Mouse (Mus musculus) spleen, embryonic (tissue): ENCODE results near the gene Meis3.

Source experiments
- CTCF ChIA-PET: fragments of 350-600 bp; sonication (Branson Sonifier 250); formaldehyde crosslinking; loops from one replicate; lab custom pipeline; 2022; lab: Charles Lee

The Meis3 gene

DNA sequence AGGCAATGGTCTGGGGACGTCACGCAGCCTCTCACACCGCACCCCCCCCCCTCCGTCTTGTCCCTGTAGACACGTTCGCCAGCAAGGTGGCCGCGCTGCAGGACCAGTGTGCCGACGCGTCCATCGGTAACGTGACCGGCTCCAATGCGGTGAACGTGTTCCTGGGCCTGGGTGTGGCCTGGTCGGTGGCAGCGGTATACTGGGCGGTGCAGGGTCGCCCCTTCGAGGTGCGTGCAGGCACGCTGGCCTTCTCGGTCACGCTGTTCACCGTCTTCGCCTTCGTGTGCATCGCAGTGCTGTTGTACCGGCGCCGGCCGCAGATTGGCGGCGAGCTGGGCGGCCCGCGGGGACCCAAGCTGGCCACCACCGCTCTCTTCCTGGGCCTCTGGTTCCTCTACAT, 16.2 kb upstream of the Meis3 start:
- CTCF ChIA-PET = no interaction called here

DNA sequence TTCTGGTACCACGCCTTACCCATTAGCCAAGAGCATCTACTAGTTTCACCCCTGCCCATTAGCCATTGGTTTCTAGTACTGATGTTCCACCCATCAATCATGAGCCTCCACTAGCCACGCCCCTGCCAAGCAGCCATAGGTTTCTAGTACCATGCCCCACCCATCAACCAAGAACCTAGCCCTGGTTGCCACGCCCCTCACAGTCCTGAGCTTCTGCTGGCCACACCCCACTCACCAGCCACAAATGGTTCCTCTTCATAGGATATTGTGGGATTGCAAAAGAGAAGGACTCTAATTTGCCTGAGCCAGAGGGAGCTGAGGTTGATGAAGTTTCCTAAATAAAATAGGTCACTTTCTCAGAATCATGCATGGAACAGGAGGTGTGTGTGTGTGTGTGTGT, 14.2 kb upstream of the Meis3 start:
- CTCF ChIA-PET = no interaction called here

DNA sequence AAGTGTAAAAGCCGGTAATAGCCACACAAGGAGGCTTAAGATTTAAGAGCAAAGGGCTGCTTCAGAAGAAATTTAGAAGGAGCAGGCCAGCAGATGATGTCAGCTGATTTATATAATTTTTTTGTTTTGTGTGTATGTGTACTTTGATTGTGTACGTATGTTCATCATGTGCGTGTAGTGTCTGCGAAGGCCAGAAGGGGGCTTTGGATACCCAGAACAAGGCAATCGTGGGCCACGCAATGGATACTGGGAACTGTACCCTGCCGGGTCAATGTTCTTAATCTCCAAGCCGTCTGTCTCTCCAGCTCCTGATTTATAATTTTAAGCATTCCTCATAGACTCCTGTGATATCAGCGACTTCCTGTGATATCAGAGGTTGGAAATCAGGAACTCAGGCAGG, 13.6 kb upstream of the Meis3 start:
- CTCF ChIA-PET = interaction anchor here (0.6 kb wide), 1 partner anchor 288 kb away, joined by 7 read pairs; no protein-coding TSS in a partner anchor

DNA sequence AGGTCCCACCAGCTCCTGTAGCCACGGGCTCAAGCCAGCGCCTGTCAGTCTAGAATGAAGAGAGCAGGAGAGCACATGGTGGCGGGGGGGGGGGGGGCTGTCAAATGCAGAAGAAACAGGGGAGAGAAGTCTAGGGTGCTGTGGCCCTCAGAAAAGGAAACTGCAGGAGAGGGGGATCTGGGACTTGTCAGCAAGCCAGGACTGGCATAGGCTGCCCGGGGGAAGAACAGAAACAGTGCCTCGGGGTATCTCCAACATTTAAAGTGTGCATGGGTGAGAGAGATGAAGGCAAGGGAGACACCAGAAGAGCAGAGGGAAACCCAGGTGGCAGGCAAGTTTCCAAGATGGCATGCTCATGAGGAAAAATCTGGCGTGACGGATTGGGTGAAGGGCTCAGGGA, 12.9 kb upstream of the Meis3 start:
- CTCF ChIA-PET = interaction anchor here (0.6 kb wide), 1 partner anchor 287 kb away, joined by 7 read pairs; no protein-coding TSS in a partner anchor

DNA sequence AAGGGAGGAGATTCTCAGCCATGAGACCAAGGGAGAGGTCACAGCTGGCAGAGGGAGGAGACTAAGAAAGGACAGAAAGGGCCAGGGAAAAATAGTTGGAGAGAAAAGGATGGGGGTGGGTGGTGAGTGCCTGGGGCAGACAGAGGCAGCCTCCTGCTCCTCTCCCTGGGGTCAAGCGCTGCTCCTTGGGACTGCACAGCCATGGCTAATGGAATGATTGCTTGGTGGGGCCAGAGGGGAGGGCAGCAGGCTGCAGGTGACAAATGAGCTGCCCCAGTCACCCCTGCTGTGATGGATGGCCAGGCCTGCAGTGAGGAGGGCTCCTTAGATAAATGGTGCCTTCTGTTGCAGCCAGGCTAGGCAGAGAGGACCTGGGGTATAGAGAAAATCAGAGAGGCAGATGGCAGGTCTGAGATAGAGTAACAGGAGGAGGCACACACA, 2.7 kb upstream of the Meis3 start:
- CTCF ChIA-PET = no interaction called here

DNA sequence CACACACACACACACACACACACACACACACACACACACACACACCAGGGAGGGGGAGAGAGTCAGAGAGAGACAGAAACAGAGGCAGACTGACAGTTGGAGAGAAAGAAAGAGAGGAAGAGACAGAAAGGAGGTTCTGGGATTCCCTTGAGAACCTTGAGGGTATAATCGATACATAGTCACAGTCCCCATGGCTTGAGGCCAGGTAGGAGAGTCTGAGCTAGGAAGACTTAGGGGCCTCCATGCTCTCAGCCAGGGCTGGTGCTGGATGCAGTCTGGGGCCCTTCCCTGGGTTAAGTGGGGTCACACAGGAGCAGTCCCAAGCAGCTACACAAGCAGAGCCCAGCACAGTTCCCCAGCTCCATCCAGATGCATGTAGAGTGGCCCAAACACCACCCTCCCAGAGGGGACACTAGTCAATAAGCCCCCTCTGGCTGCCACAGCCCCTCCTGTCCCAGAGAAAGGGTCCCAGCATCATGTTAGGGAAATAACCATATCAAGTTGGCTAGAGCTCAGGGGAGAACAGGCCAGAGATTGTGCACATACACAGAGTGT, 2.2 kb upstream of the Meis3 start:
- CTCF ChIA-PET = interaction anchor here (0.6 to 0.7 kb wide), 3 partner anchors 46 to 121 kb away, joined by 3 to 7 read pairs (median 3); no protein-coding TSS in a partner anchor

DNA sequence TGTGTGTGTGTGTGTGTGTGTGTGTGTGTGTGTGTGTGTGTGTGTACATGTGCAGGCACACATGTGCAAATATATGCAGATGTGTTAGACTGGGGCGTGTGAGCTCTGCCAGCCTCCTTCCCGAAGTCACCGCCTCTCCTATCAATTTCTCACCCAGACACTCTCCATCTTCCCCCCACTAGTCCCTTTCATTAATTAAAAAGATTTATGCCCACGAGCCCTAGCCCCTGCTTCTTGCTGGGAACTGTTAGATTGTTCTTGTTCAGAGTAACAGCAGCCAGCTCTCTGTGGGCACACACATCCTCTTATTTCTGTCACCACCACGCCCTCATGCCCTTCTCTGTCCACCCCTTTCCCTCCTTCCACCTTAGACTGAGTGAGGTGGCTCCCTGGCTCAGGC, 1.7 kb upstream of the Meis3 start:
- CTCF ChIA-PET = interaction anchor here (0.6 to 0.7 kb wide), 3 partner anchors 46 to 122 kb away, joined by 3 to 7 read pairs (median 3); no protein-coding TSS in a partner anchor

DNA sequence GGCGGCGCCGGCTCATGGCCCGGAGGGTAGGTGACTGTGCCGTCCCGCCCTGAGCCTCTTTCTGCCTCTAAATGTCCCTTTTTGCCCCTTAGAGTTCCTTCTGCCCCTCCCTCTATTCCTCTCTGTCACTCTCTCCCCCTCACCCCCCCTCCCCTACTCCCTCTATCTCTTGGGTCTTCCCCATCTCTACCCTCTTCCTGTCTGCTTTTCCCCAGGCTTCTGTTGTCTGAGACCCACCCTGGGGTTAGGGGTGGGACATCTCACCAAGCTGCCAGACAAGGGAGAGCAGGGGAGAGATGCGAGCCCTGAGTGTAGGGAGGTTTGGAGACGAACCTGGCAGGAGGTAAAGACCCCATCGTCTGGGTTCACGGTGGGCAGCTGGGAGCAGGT, 647 bp downstream of the Meis3 start:
- CTCF ChIA-PET = interaction anchor here (0.6 kb wide), 2 partner anchors 47 to 136 kb away, joined by 13 to 16 read pairs; no protein-coding TSS in a partner anchor

GRCm38 (mm10) chr7:16178114-16178513, 3.2 kb downstream of the Meis3 start:
- CTCF ChIA-PET = no interaction called here

DNA sequence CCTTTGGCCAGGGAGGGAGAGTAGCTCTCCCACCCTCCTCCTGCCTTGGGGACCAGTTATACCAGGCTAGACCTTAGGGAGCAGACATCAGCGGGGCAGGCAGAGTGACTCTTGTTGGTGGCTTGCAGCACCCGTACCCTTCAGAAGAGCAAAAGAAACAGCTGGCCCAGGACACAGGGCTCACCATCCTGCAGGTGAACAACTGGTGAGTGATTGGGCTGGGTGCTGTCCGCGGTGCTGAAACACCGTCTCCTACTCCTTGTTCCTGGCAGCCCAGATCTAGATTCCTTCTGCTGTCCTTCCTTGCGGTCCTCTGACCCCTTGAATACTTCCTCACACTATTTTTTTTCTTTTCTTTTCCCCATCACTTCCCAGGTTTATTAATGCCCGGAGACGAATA, 8.8 kb downstream of the Meis3 start:
- CTCF ChIA-PET = no interaction called here

DNA sequence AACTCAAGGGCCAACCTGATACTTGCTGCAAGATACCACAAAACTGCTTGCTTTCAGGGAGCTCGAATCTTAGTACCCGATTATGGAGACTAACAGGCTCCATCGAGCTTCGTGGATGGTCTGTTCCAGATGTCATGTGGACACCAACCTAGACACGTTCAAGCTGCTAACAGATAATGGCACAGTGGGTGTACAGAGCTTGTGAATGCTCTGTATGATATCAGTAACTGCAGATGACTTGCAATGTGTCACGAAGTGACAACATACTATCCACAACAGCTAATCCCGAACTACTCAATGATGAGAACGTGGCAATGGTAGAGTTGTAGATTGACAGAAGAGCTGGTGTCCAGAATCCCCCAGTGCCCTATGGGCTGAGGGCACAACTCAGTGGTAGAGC, 12.6 kb downstream of the Meis3 start:
- CTCF ChIA-PET = no interaction called here

DNA sequence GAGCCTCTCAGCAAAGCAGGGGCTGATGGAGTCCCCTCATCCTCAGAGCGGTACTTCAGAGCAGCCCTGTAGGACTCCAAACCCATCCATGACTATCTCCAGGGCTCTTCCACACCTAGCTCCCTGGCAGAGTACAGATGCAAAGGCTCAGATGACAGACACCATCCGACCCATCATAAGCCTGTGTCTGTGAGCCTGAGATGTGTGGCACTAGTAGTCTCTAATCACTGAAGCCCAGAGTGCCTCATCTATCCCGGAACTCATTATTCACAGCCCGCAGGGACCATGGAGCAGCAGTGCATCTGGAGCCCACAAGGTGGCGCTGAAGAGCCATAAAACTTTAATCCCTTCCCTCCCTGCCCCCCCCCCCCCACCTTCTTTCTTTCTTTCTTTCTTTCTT, 17.4 kb downstream of the Meis3 start:
- CTCF ChIA-PET = interaction anchor here (0.7 to 1.0 kb wide), 2 partner anchors 29 to 71 kb away, joined by 3 to 5 read pairs; no protein-coding TSS in a partner anchor

DNA sequence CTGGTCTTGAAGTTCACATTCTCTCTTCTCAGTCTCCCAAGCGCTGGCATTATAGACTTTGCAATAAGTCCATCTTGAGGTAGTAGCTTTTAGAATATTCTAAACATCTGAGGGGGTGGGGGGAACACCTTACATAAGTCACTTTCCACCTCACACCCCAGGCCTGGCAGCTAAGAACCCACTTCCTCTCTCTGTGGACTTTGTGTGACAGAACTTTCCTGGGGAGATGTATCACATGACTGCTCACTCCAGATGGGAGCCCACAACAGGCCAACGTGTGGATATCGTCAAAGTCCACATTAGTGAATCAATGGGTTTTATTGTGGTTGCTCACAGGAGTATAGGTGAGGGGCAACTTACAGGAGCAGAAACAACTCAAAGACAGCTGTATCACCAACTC, 18.8 kb downstream of the Meis3 start:
- CTCF ChIA-PET = interaction anchor here (0.6 to 1.3 kb wide), 3 partner anchors 13 to 36 kb away, joined by 3 read pairs; no protein-coding TSS in a partner anchor

GRCm38 (mm10) chr7:16196616-16197015, 21.7 kb downstream of the Meis3 start:
- CTCF ChIA-PET = no interaction called here

GRCm38 (mm10) chr7:16197166-16197565, 22.3 kb downstream of the Meis3 start:
- CTCF ChIA-PET = no interaction called here

GRCm38 (mm10) chr7:16198540-16198939, 23.6 kb downstream of the Meis3 start:
- CTCF ChIA-PET = no interaction called here

DNA sequence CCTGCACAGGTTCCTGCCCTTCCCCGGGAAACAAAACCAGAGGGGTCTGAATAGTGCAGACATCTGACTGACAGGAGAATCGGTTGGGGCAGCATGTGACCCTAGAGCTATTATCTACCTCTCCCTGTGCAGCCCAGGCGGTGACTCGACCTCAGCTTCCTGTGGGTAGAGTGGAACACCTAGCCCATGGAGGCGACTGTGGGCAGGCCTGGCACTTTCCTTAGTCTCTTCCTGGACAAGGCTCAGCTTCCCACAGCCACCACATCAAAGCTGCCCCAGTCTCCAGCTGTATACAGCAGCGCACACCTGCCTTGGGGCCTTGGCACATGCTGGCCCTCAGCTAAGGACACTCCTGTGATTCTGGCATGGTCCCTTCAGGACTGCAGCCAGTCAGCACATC, 26.2 kb downstream of the Meis3 start:
- CTCF ChIA-PET = no interaction called here

- CTCF ChIA-PET = interaction anchor here (0.5 kb wide), 1 partner anchor 18 kb away, joined by 4 read pairs; no protein-coding TSS in a partner anchor
These were observed 28.0 kb downstream of the Meis3 start for GRCm38 (mm10) chr7:16202756-16203504.

DNA sequence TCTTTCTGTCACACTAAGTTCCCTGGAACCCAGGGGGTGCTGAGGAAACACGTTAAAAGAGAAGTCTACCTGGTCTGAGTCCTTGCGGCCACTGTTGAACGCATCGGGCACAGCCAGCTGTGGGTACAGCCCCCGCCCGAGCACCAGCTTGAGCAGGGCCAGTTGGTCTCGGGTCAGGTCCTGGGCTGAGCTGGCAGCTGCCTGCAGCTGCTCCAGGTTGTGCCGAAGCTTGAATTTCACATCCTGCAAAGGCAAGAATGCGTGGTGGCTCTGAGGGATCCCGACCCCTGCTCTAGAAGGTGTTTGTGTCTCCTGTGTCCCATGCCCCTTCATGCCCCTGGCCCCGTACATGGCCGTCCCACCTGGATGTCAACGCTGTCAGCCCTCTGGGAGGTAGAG, 28.6 kb downstream of the Meis3 start:
- CTCF ChIA-PET = no interaction called here

- CTCF ChIA-PET = interaction anchor here (0.5 kb wide), 1 partner anchor 240 kb away, joined by 4 read pairs; no protein-coding TSS in a partner anchor
These were observed 29.9 kb downstream of the Meis3 start for GRCm38 (mm10) chr7:16204791-16205190.

- CTCF ChIA-PET = interaction anchor here (0.7 kb wide), 1 partner anchor 258 kb away, joined by 5 read pairs; no protein-coding TSS in a partner anchor
These were observed 32.2 kb downstream of the Meis3 start for GRCm38 (mm10) chr7:16207076-16207475.

DNA sequence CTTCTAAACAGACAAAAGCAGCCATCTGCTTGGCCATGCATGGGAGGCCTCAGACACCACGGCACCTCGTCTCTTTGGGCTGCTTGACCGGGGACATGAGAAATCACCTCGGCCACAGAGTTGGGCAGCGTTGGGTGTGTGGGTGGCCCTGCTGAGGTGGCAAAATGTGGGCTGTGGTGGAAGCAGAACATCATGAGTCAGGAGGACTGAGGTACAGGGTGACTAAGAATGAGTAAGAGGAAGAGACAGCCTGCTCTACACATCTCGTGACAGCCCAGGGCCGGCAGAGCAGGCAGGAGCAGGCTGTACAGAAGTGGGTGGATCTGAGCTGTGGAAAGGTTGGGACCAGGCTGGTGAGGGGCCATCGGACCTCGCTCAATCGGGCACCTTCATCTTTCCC, 32.6 kb downstream of the Meis3 start:
- CTCF ChIA-PET = no interaction called here
